Mouse (Mus musculus): ENCODE results near the gene Ctso. TPM values are rescaled to one million over a fixed set of nuclear protein-coding genes. Genes with fewer than 3 reads are reported as not detected.

Ctso gene
- polyA plus RNA-seq, 1 experiment: 8.9 TPM

- Histone ChIP-seq H3K4me1 (ENCODE audit: control insufficient read depth, insufficient read depth, insufficient read length) (no peaks in the 10 kb centered on the region), H3K4me3 (ENCODE audit: extremely low read depth, insufficient read depth, insufficient read length) (no peak within 1 kb of the TSS), H3K27ac (ENCODE audit: insufficient read depth, low read length) (no peak within 1 kb of the TSS), H3K36me3 (ENCODE audit: control insufficient read depth, insufficient read depth, low read length) (no peaks in the 10 kb centered on the region), H3K27me3 (ENCODE audit: control insufficient read depth, insufficient read depth, low read length) (no peaks in the 10 kb centered on the region)
- DNase-seq (ENCODE audit: low read depth in 1 of 2, low spot score in 2 of 2): no peak
- TF ChIP-seq CTCF (IDR thresholded peaks at IDR 0.05; ENCODE audit: extremely low read depth, insufficient read depth, insufficient read length, insufficient replicate concordance): no peak
- TF ChIP-seq POLR2A (IDR thresholded peaks at IDR 0.05; ENCODE audit: low read depth, low read length): no peak
Measured at GRCm38 (mm10) chr3:81976102-81976501, 43.7 kb downstream of the Ctso start, which contains the start of gene Tdo2. Tdo2 (minus strand) TSS chr3:81976202.

- Histone ChIP-seq H3K27me3 (ENCODE audit: control insufficient read depth, insufficient read depth, low read length) (no peaks in the 10 kb centered on the region), H3K4me3 (ENCODE audit: extremely low read depth, insufficient read depth, insufficient read length) (no peak overlapping the region), H3K27ac (ENCODE audit: insufficient read depth, low read length) (no peak overlapping the region), H3K36me3 (ENCODE audit: control insufficient read depth, insufficient read depth, low read length) (no peaks in the 10 kb centered on the region), H3K4me1 (ENCODE audit: control insufficient read depth, insufficient read depth, insufficient read length) (no peaks in the 10 kb centered on the region)
- TF ChIP-seq POLR2A (IDR thresholded peaks at IDR 0.05; ENCODE audit: low read depth, low read length) (no peak), CTCF (IDR thresholded peaks at IDR 0.05; ENCODE audit: extremely low read depth, insufficient read depth, insufficient read length, insufficient replicate concordance) (no peak)
- 87% methylated on average over 5 of the region's 5 CpGs for WGBS
- no peak for DNase-seq (ENCODE audit: low read depth in 1 of 2, low spot score in 2 of 2)
Measured at GRCm38 (mm10) chr3:81981576-81981975, 49.2 kb downstream of the Ctso start.

- Histone ChIP-seq H3K36me3 (ENCODE audit: control insufficient read depth, insufficient read depth, low read length) (no peaks in the 10 kb centered on the region), H3K4me3 (ENCODE audit: extremely low read depth, insufficient read depth, insufficient read length) (no peak within 1 kb of the TSS), H3K4me1 (ENCODE audit: control insufficient read depth, insufficient read depth, insufficient read length) (no peaks in the 10 kb centered on the region), H3K27ac (ENCODE audit: insufficient read depth, low read length) (no peak within 1 kb of the TSS), H3K27me3 (ENCODE audit: control insufficient read depth, insufficient read depth, low read length) (no peaks in the 10 kb centered on the region)
- WGBS: 89% methylated on average over 5 of the region's 5 CpGs
- DNase-seq (ENCODE audit: low read depth in 1 of 2, low spot score in 2 of 2): no peak
- TF ChIP-seq POLR2A (IDR thresholded peaks at IDR 0.05; ENCODE audit: low read depth, low read length) (no peak), CTCF (IDR thresholded peaks at IDR 0.05; ENCODE audit: extremely low read depth, insufficient read depth, insufficient read length, insufficient replicate concordance) (no peak)
Measured at GRCm38 (mm10) chr3:81981990-81982389, 49.6 kb downstream of the Ctso start, which contains the start of gene Asic5. Asic5 (plus strand) TSS chr3:81982290.

GRCm38 (mm10) chr3:81983120-81983895, 50.9 kb downstream of the Ctso start:
- Histone ChIP-seq H3K27ac (ENCODE audit: insufficient read depth, low read length) (no peak overlapping the region), H3K4me1 (ENCODE audit: control insufficient read depth, insufficient read depth, insufficient read length) (no peaks in the 10 kb centered on the region), H3K36me3 (ENCODE audit: control insufficient read depth, insufficient read depth, low read length) (no peaks in the 10 kb centered on the region), H3K27me3 (ENCODE audit: control insufficient read depth, insufficient read depth, low read length) (no peaks in the 10 kb centered on the region), H3K4me3 (ENCODE audit: extremely low read depth, insufficient read depth, insufficient read length) (no peak overlapping the region)
- 67% methylated on average over 8 of the region's 8 CpGs for WGBS
- TF ChIP-seq CTCF (IDR thresholded peaks at IDR 0.05; ENCODE audit: extremely low read depth, insufficient read depth, insufficient read length, insufficient replicate concordance) (no peak), POLR2A (IDR thresholded peaks at IDR 0.05; ENCODE audit: low read depth, low read length) (no peak)
- DNase-seq (ENCODE audit: low read depth in 1 of 2, low spot score in 2 of 2): no peak

- WGBS: 77% methylated on average over 1 of the region's 1 CpGs
- Histone ChIP-seq H3K27ac (ENCODE audit: insufficient read depth, low read length) (no peak overlapping the region), H3K4me3 (ENCODE audit: extremely low read depth, insufficient read depth, insufficient read length) (no peak overlapping the region), H3K36me3 (ENCODE audit: control insufficient read depth, insufficient read depth, low read length) (no peaks in the 10 kb centered on the region), H3K27me3 (ENCODE audit: control insufficient read depth, insufficient read depth, low read length) (no peaks in the 10 kb centered on the region), H3K4me1 (ENCODE audit: control insufficient read depth, insufficient read depth, insufficient read length) (no peaks in the 10 kb centered on the region; the same call in 1 of the 2 replicates)
- no peak for DNase-seq (ENCODE audit: low read depth in 1 of 2, low spot score in 2 of 2)
- TF ChIP-seq POLR2A (IDR thresholded peaks at IDR 0.05; ENCODE audit: low read depth, low read length): no peak
- TF ChIP-seq CTCF (IDR thresholded peaks at IDR 0.05; ENCODE audit: extremely low read depth, insufficient read depth, insufficient read length, insufficient replicate concordance): no peak
Measured at GRCm38 (mm10) chr3:81985100-81985499, 52.7 kb downstream of the Ctso start.

GRCm38 (mm10) chr3:81986103-81986502, 53.7 kb downstream of the Ctso start:
- Histone ChIP-seq H3K27me3 (ENCODE audit: control insufficient read depth, insufficient read depth, low read length) (no peaks in the 10 kb centered on the region), H3K4me3 (ENCODE audit: extremely low read depth, insufficient read depth, insufficient read length) (no peak overlapping the region), H3K36me3 (ENCODE audit: control insufficient read depth, insufficient read depth, low read length) (no peaks in the 10 kb centered on the region), H3K27ac (ENCODE audit: insufficient read depth, low read length) (no peak overlapping the region), H3K4me1 (ENCODE audit: control insufficient read depth, insufficient read depth, insufficient read length) (no peaks in the 10 kb centered on the region; the same call in 1 of the 2 replicates)
- DNase-seq (ENCODE audit: low read depth in 1 of 2, low spot score in 2 of 2): no peak
- WGBS: 96% methylated on average over 2 of the region's 2 CpGs
- TF ChIP-seq POLR2A (IDR thresholded peaks at IDR 0.05; ENCODE audit: low read depth, low read length): no peak
- no peak for TF ChIP-seq CTCF (IDR thresholded peaks at IDR 0.05; ENCODE audit: extremely low read depth, insufficient read depth, insufficient read length, insufficient replicate concordance)

GRCm38 (mm10) chr3:81987628-81988027, 55.2 kb downstream of the Ctso start:
- WGBS: 94% methylated on average over 3 of the region's 3 CpGs
- no peak overlapping the region for H3K27ac ChIP-seq (ENCODE audit: insufficient read depth, low read length)
- TF ChIP-seq POLR2A (IDR thresholded peaks at IDR 0.05; ENCODE audit: low read depth, low read length) (no peak), CTCF (IDR thresholded peaks at IDR 0.05; ENCODE audit: extremely low read depth, insufficient read depth, insufficient read length, insufficient replicate concordance) (no peak)
- no peaks in the 10 kb centered on the region for H3K27me3 ChIP-seq (ENCODE audit: control insufficient read depth, insufficient read depth, low read length)
- H3K4me3 ChIP-seq (ENCODE audit: extremely low read depth, insufficient read depth, insufficient read length): no peak overlapping the region
- no peaks in the 10 kb centered on the region; the same call in 1 of the 2 replicates for H3K4me1 ChIP-seq (ENCODE audit: control insufficient read depth, insufficient read depth, insufficient read length)
- DNase-seq (ENCODE audit: low read depth in 1 of 2, low spot score in 2 of 2): no peak
- no peaks in the 10 kb centered on the region for H3K36me3 ChIP-seq (ENCODE audit: control insufficient read depth, insufficient read depth, low read length)

Data from spleen, adult 2 months (tissue).